Mouse (Mus musculus): ENCODE data around the gene Golph3. TPM values are rescaled to one million over a fixed set of nuclear protein-coding genes. Genes with fewer than 3 reads are reported as not detected.

Gene Golph3
- polyA plus RNA-seq, 2 experiments = 99.9 to 112 TPM

GRCm38 (mm10) chr15:12355907-12356306, 34.7 kb downstream of the Golph3 start:
- 76% methylated on average over 7 of the region's 7 CpGs for WGBS

DNA sequence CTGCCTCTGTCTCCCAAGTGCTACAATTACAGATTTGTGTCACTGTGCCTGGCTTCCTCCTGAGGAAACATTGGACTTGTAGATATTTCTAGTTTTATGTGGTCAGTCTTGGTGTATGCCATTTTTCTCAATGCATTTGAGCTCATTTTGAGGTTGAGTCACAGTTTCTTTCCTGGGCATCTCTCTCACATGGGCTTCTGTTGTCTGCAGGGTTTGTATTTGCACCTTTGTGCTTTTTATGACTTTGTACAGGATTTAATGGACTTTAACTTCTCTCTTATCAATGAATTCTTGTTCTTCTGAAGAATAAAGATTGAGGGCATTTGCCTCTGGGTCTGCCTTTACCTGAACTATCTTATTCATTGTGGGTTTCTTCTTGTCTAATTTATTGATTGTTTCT, 36.2 kb downstream of the Golph3 start:
- TF ChIP-seq POLR2A (IDR thresholded peaks at IDR 0.05; ENCODE audit: borderline replicate concordance, extremely low read depth, insufficient read depth, insufficient read length) = no peak
- peaks cover 43% of the 10 kb centered on the region for H3K36me3 ChIP-seq (ENCODE audit: control insufficient read depth, insufficient read depth, low read length)
- no peak overlapping the region for H3K27ac ChIP-seq (replicated peaks; ENCODE audit: low read depth, low read length)
- no peak for DNase-seq (ENCODE audit: low spot score)
- H3K4me1 ChIP-seq (ENCODE audit: control insufficient read depth, insufficient read depth, low read length) = 0 out of 2 replicates have a peak, but pooled peaks cover 3% of the 10 kb centered on the region
- no peak for ATAC-seq (ENCODE audit: low FRiP score, low read depth)
- H3K4me3 ChIP-seq (replicated peaks; ENCODE audit: low read length) = no peak overlapping the region
- no peak overlapping the region for H3K9ac ChIP-seq (ENCODE audit: low read depth, low read length, severe bottlenecking)
- H3K4me2 ChIP-seq (replicated peaks; ENCODE audit: low read depth, low read length, severe bottlenecking) = no peak overlapping the region
- H3K9me3 ChIP-seq (ENCODE audit: control insufficient read depth, low read length) = no peaks in the 10 kb centered on the region
- H3K27me3 ChIP-seq (ENCODE audit: control insufficient read depth, insufficient read depth, low read length) = no peaks in the 10 kb centered on the region

More at GRCm38 (mm10) chr15:12355907-12356306, 34.7 kb downstream of the Golph3 start:
- Histone ChIP-seq H3K9me3 (ENCODE audit: control insufficient read depth, low read length) (no peaks in the 10 kb centered on the region), H3K9ac (ENCODE audit: low read depth, low read length, severe bottlenecking) (no peak overlapping the region), H3K36me3 (ENCODE audit: control insufficient read depth, insufficient read depth, low read length) (peaks cover 54% of the 10 kb centered on the region), H3K27me3 (ENCODE audit: control insufficient read depth, insufficient read depth, low read length) (no peaks in the 10 kb centered on the region), H3K27ac (replicated peaks; ENCODE audit: low read depth, low read length) (no peak overlapping the region), H3K4me1 (ENCODE audit: control insufficient read depth, insufficient read depth, low read length) (0 out of 2 replicates have a peak, but pooled peaks cover 3% of the 10 kb centered on the region), H3K4me3 (replicated peaks; ENCODE audit: low read length) (no peak overlapping the region), H3K4me2 (replicated peaks; ENCODE audit: low read depth, low read length, severe bottlenecking) (no peak overlapping the region)
- TF ChIP-seq POLR2A (IDR thresholded peaks at IDR 0.05; ENCODE audit: borderline replicate concordance, extremely low read depth, insufficient read depth, insufficient read length) = no peak
- no peak for ATAC-seq (ENCODE audit: low FRiP score, low read depth)
- DNase-seq (ENCODE audit: low spot score) = no peak

- Histone ChIP-seq H3K27ac (replicated peaks; ENCODE audit: low read depth, low read length) (no peak overlapping the region), H3K27me3 (ENCODE audit: control insufficient read depth, insufficient read depth, low read length) (no peaks in the 10 kb centered on the region), H3K4me1 (ENCODE audit: control insufficient read depth, insufficient read depth, low read length) (0 out of 2 replicates have a peak, but pooled peaks cover 3% of the 10 kb centered on the region), H3K9ac (ENCODE audit: low read depth, low read length, severe bottlenecking) (no peak overlapping the region), H3K4me3 (replicated peaks; ENCODE audit: low read length) (no peak overlapping the region), H3K9me3 (ENCODE audit: control insufficient read depth, low read length) (no peaks in the 10 kb centered on the region), H3K36me3 (ENCODE audit: control insufficient read depth, insufficient read depth, low read length) (peaks cover 38% of the 10 kb centered on the region), H3K4me2 (replicated peaks; ENCODE audit: low read depth, low read length, severe bottlenecking) (no peak overlapping the region)
- DNase-seq (ENCODE audit: low spot score) = no peak
- 92% methylated on average over 5 of the region's 5 CpGs for WGBS
- ATAC-seq (ENCODE audit: low FRiP score, low read depth) = no peak
- no peak for TF ChIP-seq POLR2A (IDR thresholded peaks at IDR 0.05; ENCODE audit: borderline replicate concordance, extremely low read depth, insufficient read depth, insufficient read length)
Observed at GRCm38 (mm10) chr15:12358384-12358783, 37.1 kb downstream of the Golph3 start.

DNA sequence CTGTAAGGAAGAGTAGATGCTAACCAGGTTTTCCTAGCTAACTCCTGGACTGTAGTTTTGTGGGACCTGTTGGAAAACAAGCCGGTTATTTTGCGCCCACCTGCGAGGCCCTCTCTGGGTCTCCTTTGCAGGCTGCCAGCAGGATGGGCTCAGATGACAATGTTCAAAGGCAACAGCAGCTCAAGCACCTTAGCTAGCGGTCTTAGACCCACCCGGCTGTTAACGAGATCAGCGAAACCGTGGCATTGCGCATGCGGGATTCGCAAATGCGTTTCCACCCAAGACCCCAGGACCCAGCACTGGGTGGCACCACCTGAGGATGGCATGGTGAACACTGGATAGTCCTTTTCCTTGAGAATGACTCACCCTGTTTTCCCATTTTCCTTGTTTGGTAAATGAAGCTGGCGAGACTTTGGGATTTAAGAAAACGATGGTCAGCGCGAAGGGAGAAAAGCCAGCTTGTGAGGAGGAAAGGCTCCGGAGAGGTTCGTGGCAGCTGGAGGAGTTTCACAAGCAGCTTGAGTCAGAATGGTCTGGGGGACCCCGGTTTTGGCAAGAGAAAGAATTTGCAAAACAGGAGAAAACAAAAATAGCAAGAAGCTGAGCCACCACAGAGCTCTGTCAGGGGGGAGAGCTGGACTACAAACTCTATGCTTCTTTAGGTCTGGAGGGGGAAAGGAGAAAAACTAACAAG, 39.4 kb downstream of the Golph3 start:
- WGBS = 70% methylated on average over 19 of the region's 19 CpGs
- DNase-seq (ENCODE audit: low spot score) (no peak), ATAC-seq (ENCODE audit: low FRiP score, low read depth) (no peak)

DNA sequence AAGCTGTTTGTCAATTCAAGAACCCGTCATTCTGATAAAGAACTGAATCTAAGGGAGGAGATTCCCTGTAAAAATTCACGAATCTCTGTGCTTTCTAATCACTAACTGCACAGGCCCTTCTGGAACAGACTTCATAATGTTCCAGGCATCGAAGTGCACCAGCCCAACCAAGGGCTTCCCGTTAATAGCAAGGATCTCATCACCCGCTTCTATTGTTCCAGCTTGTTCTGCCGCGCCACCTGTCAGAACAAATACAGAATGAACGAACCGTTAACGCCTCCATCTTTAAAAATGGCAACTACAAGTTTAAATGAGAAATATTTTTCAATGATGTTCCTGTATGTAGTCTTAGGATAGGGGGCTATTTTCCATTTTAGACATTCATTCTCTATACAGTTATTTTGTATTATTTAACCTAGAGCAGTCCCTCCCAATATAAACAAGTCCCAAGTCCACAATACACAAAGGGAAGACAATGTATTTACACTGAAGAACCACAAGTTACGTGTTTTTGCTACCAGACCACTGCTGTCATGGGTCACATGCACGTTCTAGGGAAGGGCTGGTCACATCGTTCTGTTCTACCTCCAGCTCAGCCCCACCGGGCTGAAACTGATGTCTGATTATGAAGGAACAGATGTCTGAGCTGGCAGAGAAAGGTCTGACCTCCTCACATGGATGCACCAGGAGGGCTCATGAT, 40.9 kb downstream of the Golph3 start:
- no peak overlapping the region for H3K9ac ChIP-seq (ENCODE audit: low read depth, low read length, severe bottlenecking)
- ATAC-seq (ENCODE audit: low FRiP score, low read depth) (no peak), DNase-seq (ENCODE audit: low spot score) (no peak)
- no peak overlapping the region for H3K27ac ChIP-seq (replicated peaks; ENCODE audit: low read depth, low read length)
- H3K4me2 ChIP-seq (replicated peaks; ENCODE audit: low read depth, low read length, severe bottlenecking) = no peak overlapping the region
- TF ChIP-seq POLR2A (IDR thresholded peaks at IDR 0.05; ENCODE audit: borderline replicate concordance, extremely low read depth, insufficient read depth, insufficient read length) = no peak
- WGBS = 91% methylated on average over 14 of the region's 14 CpGs
- H3K4me1 ChIP-seq (ENCODE audit: control insufficient read depth, insufficient read depth, low read length) = 0 out of 2 replicates have a peak, but pooled peaks cover 3% of the 10 kb centered on the region
- no peaks in the 10 kb centered on the region for H3K27me3 ChIP-seq (ENCODE audit: control insufficient read depth, insufficient read depth, low read length)
- no peaks in the 10 kb centered on the region for H3K9me3 ChIP-seq (ENCODE audit: control insufficient read depth, low read length)
- no peak overlapping the region for H3K4me3 ChIP-seq (replicated peaks; ENCODE audit: low read length)
- peaks cover 31% of the 10 kb centered on the region for H3K36me3 ChIP-seq (ENCODE audit: control insufficient read depth, insufficient read depth, low read length)

More for the DNA sequence above, 39.4 kb downstream of the Golph3 start:
- H3K4me2 ChIP-seq (replicated peaks; ENCODE audit: low read depth, low read length, severe bottlenecking) = no peak overlapping the region
- no peak overlapping the region for H3K27ac ChIP-seq (replicated peaks; ENCODE audit: low read depth, low read length)
- H3K36me3 ChIP-seq (ENCODE audit: control insufficient read depth, insufficient read depth, low read length) = peaks cover 29% of the 10 kb centered on the region
- no peak overlapping the region for H3K9ac ChIP-seq (ENCODE audit: low read depth, low read length, severe bottlenecking)
- H3K4me3 ChIP-seq (replicated peaks; ENCODE audit: low read length) = no peak overlapping the region
- no peak for TF ChIP-seq POLR2A (IDR thresholded peaks at IDR 0.05; ENCODE audit: borderline replicate concordance, extremely low read depth, insufficient read depth, insufficient read length)
- H3K9me3 ChIP-seq (ENCODE audit: control insufficient read depth, low read length) = no peaks in the 10 kb centered on the region
- H3K4me1 ChIP-seq (ENCODE audit: control insufficient read depth, insufficient read depth, low read length) = 0 out of 2 replicates have a peak, but pooled peaks cover 3% of the 10 kb centered on the region
- no peaks in the 10 kb centered on the region for H3K27me3 ChIP-seq (ENCODE audit: control insufficient read depth, insufficient read depth, low read length)
